Mouse (Mus musculus) mouse embryonic stem cell (cell line): Measurements from ENCODE around the gene Hck.

Source experiments
- in situ Hi-C, 2 experiments: fragments of 300-500 bp; cut with MboI; formaldehyde crosslinking; loops; 1 replicate in 1 of 2; 3 replicates in 1 of 2; pipeline ENCODE4 v1.14.3; 2019 to 2020; ENCODE audit warnings: low sequenced_read_pairs in 2 of 2, low pct_unique_long_range_greater_than_20kb in 1 of 2, mixed read lengths in 1 of 2; ENCODE audit not compliant: unreplicated experiment in 1 of 2

Gene Hck

DNA sequence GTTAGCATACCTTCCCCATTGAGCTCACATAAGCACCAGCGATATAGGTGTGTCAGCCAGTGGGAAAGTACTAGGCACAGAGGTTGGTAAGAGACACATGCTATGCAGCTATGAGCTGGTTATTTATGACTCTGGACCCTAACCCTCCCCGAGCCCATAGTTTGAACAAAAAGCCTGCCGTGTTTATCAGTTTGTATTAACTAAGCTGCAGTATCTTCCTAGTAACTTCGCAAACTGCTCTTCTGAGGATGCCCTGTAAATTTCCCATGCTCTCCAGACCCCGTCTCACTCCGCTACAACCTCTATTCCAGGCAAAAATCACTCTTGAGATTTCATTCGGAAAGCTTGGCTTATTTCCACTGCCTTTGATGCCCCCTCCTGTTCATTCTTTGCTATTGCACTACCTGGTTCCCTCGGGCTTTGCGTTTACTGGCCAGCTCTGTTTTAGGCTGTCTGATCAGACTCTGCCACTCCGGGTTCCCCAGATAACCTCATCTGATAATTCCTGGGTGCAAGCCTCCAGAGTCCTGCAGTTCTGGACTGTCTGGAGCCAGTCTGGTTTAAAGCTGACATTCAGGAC lies 34.4 kb downstream of the Hck start:
- in situ Hi-C loops = loop anchor here (5.0 to 10.0 kb wide), 2 partner anchors 225 to 228 kb away; partner anchors contain the start of gene Mylk2 (in 1 of the 2)

DNA sequence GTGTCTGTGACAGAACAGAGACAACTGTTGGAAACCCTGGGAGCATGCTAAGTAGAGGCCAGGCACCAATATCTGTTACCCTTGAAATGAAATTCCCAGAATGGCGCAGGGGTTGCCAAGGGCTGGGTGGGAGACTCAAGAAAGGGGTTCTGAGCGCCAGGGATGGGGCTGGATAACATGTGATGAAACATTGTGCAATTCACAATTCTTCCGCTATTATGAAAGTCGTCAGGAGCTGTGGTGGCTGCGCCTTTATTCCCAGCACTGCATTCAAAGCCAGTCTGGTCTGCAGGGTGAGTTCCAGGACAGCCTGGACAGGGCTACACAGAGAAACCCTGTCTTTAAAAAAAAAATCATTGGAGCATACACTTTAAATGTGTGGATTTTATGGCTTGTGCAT lies 37.1 kb downstream of the Hck start:
- in situ Hi-C loops = loop anchor here in 1 of 2 experiments (10.0 kb wide), 1 partner anchor 231 kb away; the partner anchor contains the start of gene Mylk2

DNA sequence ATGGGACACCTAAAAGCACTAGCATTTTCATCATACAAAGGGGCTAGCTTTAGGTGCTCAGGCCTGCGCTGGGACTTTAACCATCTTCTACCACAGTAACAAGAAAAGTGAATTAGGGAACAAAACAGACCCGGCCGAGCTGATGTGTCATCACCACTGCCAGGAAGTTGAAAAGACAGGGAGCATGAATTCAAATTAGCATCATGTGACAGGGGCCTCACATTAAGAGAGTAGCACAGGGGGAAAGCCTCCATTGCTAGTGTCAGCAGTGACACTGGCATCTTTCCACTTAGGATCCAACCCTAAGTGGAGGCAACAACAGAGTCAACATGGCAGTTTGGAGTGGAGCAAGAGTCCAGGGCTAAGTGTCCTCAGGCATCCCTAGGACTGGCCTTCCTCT lies 39.0 kb downstream of the Hck start:
- in situ Hi-C loops = loop anchor here in 1 of 2 experiments (10.0 kb wide), 1 partner anchor 232 kb away; the partner anchor contains the start of gene Mylk2

DNA sequence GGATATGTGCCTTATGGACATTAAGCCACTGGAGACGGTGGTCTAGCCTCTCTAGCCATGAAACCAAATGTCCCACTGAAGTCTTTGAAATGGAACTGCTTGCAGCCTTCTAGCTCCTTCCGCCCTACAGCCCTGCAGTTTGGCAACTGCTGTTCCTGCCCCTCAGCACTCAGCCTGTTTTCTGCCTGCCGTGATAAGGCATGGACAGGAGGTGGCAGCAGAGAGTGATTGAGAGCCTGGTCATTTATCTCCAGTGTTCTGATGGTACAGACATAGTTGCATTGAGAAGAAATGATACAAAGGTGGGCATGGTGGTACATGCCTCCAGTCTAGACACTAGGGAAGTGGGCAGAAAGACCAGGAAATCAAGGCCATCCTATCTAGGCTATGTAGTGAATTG lies 39.4 kb downstream of the Hck start:
- in situ Hi-C loops = loop anchor here in 1 of 2 experiments (10.0 kb wide), 1 partner anchor 233 kb away; the partner anchor contains the start of gene Mylk2

DNA sequence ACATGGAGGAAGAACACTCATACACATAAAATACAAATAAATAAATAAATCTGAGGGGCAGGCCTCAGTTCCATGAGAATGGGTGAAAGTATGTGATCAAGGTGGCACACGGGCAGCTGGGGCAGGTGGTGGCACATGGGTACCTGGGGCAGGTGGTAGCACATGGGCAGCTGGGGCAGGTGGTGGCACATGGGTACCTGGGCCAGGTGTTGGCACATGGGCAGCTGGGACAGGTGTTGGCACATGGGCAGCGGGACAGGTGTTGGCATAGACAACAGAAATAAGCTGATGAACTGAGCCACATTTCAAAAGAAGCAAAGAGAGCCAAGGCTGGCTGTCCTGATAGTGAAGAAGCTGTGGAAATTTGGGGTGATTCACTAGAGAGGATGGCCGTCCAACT lies 41.5 kb downstream of the Hck start:
- in situ Hi-C loops = loop anchor here (10.0 to 25.0 kb wide), 2 partner anchors 235 to 438 kb away; partner anchors contain the start of gene Mylk2 (in 1 of the 2)

DNA sequence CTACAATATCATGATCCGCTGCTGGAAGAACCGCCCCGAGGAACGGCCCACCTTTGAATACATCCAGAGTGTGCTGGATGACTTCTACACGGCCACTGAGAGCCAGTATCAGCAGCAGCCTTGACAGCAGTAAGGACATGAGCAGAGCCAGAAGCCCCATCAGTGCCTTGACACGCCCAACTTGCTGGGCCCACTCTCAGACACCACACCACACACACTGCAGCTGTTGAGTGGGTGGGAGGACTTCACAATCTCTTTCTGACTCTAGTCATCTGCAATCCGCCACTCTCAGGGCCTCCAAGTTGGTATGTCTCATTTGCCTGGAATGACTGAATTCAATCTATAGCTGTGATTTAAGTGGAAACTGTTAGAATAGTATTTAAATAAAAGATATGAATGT lies 42.8 kb downstream of the Hck start:
- in situ Hi-C loops = loop anchor here in 1 of 2 experiments (25.0 kb wide), 1 partner anchor 436 kb away; no protein-coding TSS in a partner anchor

DNA sequence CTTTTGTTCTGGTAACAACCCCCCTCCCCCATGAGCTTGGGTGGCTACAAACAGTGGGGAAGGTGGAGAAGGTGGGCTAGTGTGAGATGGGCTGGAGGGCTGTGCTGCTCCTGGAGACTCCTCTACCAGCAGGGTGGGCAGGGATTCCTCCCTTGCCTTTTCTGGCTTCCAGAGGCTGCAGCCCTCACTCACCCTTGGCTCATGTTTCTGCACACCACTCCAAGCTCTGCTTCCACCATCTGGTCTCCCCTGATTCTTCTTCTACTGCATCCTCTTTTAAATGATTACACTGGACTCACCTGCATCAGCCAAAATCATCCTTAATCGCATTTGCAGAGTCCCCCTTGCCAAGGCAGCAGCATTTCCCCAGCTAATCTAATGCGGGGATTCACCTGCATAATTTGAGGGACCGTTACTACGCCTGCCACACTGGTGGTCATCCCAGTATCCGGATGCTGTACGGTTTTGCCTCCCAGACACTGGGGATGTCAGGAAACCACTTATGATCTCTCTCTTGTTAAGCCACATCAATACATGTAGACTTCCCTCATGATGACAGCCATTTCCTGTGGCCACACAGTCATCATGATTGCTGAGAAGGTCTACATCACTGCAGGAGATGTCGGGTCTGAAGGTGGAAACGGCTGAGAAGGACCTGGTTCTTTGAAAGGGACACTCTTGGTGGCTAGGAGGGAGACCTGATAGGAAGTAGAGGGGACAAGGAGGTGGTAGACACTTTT lies 43.8 kb downstream of the Hck start:
- in situ Hi-C loops = loop anchor here in 1 of 2 experiments (25.0 kb wide), 1 partner anchor 435 kb away; no protein-coding TSS in a partner anchor

DNA sequence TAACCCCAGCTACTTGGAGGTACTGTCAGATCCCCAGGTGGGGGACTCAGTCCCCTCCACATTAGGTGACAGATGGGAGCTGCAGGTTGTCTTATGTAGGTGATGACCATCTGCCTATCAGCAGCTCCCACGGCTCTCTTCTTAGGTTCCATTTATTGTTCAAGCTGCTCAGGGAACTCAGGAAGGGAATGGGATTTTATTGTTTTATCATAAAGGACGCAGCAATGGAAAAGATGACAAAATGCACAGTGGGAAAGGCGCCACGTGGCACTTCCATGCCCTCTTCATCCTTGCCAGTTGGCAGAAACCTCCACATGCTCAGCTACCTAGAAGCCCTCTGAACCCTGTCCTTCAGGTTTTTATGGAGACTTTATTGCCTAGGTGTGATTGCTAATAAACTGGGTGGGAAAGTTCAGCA lies 44.8 kb downstream of the Hck start:
- in situ Hi-C loops = loop anchor here in 1 of 2 experiments (25.0 kb wide), 1 partner anchor 434 kb away; no protein-coding TSS in a partner anchor

DNA sequence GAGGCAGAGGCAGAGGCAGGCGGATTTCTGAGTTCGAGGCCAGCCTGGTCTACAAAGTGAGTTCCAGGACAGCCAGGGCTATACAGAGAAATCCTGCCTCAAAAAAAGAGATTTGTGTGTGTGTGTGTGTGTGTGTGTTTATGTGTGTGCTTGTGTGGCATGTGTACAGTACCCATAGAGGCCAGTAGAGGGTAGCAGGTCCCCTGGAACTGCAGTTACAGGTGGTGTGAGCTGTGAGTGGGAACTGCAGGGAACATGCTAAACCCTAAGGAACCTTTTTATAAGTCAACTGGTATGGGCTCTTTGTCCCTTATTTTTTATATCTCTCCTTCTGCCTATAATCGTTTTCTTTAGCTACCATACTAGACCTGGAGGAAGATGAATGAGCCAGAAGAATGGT lies 49.0 kb downstream of the Hck start:
- in situ Hi-C loops = loop anchor here in 1 of 2 experiments (25.0 kb wide), 1 partner anchor 430 kb away; no protein-coding TSS in a partner anchor

DNA sequence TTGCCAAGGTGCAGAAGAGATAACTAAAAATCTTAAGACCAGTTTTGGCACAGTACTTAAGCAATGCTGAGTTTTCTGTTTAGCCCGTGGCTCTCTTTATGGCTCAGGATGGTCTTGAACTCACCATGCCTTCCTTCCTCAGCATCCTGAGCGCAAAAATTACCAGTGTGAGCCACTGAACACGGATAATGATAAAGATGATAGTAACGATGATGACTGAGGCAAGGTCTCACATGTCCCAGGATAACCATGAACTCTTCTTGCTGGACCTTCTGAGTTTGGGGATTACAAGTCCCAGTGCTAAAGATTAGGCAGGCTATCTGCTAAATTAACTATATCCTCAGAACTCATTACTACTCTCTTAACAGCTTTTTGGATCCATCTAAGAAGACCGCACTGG lies 51.9 kb downstream of the Hck start:
- in situ Hi-C loops = loop anchor here in 1 of 2 experiments (25.0 kb wide), 1 partner anchor 427 kb away; no protein-coding TSS in a partner anchor

DNA sequence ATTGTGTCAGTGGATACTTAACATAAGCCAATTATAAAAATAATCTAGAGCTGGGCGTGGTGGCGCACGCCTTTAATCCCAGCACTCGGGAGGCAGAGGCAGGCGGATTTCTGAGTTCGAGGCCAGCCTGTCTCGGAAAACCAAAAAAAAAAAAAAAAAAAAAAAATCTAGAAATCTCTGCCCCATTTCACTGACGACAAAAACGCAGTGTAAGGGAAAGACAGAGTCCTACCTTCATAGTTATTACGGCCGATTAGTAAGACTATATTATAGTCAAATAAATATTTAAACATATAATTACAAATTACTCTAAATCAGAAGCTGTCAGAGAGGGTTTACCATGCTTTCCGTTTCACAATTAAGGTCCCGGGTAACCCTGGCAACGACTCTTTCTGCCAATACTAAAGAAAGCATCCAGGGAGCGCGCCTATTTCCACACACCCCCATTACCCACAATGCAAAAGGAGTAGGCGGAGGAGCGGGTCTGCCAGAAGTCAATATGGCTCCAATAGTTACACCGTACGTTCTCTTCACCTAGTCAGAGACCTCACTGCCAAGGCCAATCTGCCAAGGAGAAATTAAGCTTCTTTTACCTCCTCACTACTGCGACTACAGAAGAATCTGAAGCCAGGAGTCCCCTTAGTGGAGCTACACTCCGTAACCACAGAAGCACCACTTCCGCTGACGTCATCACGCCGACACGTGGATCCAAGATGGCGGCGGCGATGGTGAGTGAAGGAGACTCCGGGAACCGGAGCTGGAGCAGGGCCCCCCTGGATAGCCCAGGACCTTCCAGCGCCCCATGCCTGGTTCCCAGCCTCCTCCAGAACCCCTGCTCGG lies 52.8 kb downstream of the Hck start, which contains the start of gene Tm9sf4:
Tm9sf4 (plus strand) TSS at position 460 of the 840 bp plus-strand sequence.
- in situ Hi-C loops = loop anchor here in 1 of 2 experiments (25.0 kb wide), 1 partner anchor 426 kb away; no protein-coding TSS in a partner anchor

DNA sequence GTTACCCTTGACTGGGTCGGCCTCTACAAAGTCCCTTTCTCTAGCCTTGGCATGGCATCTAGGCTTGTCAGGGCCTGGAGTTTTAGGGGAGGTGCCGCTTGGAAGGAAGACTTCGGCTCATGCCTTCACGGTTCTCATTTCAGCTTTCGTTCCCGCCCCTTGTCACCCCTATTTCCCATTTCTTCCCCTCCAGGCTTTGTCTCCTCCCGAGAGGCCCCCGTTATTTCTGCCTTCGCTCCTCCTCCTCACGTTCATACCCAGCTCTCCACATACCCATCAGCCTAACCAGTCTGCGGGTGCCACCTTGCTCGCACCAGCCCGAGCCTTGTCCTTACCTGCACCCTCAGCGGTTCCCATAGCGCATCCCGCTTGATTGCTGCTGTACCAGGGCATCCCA lies 53.4 kb downstream of the Hck start:
- in situ Hi-C loops = loop anchor here in 1 of 2 experiments (25.0 kb wide), 1 partner anchor 426 kb away; no protein-coding TSS in a partner anchor

DNA sequence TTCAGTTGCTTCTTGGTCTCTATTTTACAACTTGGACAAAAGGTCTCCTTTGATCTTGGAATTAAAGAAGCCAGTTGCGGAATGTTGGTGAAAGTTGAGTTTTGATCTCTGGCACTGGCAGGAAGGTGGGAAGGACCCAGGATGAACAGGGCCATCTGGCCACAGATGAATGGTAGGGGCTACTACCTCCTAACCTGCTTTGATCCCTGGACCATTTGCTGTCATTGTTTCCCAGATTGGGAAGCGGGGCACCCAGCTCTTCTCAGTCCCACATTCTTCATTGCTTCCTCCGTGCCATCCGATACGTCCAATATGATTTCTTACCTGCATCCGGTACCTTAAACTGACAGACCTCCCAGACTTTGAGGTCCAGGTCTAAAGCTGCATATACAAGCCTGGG lies 58.9 kb downstream of the Hck start:
- in situ Hi-C loops = loop anchor here in 1 of 2 experiments (25.0 kb wide), 1 partner anchor 420 kb away; no protein-coding TSS in a partner anchor

DNA sequence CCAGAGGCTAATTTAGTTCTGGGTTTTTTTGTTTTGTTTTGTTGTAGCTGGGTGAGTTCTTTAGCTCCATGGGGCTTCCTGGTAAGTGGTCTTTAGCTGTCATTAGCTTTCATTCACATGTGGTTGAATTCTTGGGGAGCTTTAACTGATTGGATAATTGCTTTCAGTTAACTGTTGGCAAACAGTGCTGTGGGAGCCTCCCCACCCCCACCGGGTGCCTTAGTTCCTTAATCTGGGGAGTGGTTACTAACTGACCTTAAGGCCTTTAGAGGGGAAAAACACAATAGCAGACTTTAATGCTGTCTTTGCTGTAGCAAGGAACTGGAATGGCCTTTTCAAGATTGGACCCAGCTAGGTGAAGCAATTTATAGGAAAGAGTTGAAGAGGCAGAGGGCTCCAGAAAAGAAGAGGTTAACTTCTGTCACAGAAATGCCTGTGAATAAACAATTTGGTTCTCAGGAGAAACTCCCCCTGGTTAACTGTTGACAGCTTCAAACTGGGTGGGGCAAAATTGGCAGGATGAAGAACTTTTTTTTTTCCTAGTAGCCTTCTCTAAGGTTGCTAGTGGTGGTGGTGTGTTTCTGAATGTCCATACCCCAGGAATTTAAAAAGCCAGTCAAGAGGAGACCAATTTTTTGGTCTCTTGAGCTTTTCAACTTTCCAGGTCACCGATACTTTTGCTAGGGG lies 60.0 kb downstream of the Hck start:
- in situ Hi-C loops = loop anchor here in 1 of 2 experiments (25.0 kb wide), 1 partner anchor 419 kb away; no protein-coding TSS in a partner anchor

DNA sequence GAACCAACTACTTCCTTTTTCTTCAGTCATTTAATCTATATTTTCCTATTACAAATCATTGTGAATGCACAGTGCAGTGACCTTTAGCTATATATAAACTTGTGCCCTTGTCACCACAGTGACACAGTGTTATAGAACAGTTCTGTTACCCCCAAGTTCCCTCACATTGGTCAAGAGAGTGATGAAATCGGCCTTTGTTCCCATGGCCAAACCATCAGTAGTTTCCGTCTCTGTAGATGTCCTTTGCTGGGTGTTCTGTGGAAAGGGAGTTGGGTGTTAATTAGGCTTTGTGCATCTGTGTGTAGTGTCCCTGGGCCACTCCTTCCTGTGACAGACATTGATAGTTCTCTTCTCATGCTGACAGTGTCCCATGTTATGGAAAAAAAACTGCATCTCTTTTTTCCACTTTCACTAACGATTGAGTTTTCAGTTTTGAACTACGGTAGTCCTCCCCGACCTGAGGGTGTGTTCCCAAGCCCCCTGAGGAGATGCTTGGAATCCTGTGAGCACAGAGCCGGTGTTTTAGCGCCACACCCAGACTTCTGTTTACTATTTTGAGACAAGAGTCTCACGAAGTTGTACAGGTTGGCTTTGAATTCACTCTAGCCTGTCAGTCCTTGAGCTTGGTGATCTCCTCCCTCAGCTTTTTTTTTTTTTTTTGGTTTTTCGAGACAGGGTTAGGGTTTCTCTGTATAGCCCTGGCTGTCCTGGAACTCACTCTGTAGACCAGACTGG lies 62.4 kb downstream of the Hck start:
- in situ Hi-C loops = loop anchor here in 1 of 2 experiments (25.0 kb wide), 1 partner anchor 417 kb away; no protein-coding TSS in a partner anchor

DNA sequence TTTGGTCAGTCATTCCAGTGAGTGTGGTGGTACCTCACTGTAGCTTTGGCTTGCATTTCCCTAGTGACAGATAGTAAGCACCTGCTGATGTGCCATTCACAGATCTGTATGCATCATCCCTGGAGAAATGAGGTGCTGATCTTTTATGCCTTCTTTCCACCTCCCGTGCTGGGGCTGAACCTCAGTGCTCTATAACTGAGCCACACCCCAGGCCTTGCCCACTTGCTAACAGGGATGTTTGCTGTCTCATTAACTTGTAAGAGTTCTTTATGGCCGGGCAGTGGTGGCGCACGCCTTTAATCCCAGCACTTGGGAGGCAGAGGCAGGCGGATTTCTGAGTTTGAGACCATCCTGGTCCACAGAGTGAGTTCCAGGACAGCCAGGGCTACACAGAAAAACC lies 63.7 kb downstream of the Hck start:
- in situ Hi-C loops = loop anchor here in 1 of 2 experiments (25.0 kb wide), 1 partner anchor 415 kb away; no protein-coding TSS in a partner anchor
